Mouse (Mus musculus): ENCODE results near the gene Ralgapa2. TPM values are rescaled to one million over a fixed set of nuclear protein-coding genes. Genes with fewer than 3 reads are reported as not detected.

The Ralgapa2 gene
- polyA plus RNA-seq (2016; fragmentation: Nextera tagmentation; extraction: Ambion mirVana) = 10.0 and 11.4 TPM in 2 replicates

DNA sequence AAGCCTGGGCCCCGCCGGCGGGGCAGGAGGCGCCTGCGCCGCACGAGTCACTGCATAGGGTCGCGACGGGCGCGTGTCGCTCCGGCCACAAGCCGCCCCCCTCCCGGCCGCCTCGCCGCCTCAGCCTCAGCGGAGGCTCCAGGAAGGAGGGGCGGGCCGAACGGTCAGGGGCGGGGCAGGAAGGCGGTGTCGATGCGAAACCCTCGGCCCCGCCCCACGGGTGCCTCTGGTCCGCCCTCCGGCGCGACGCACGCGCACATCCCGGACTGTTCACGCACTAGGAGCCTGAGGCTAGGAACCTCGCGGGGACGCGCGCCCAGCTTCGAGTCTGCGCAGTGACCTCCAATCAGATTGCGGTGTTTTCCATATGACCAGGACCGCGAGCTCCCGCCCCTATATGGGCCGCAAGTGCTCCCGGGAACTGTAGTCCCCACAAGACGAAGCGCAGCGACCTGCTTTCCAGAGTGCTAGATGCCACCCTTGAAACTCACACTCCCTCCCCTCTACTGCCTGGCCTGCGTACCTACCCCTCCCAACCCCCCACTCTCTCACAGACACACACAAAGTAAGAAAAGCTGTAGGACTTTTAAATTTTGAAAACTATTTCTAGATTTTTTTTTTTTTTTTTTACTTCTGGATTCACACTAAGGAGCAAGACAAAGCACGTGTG lies at the start of gene Ralgapa2:
Ralgapa2 (minus strand) TSS at position 434 of the 670 bp plus-strand sequence.
- H3K9ac ChIP-seq = peak within 1 kb of the TSS; percentile 76
- H3K36me3 ChIP-seq = no peaks in the 10 kb centered on the region
- WGBS = under 1% methylated on average over 57 of the region's 57 CpGs
- peak within 1 kb of the TSS; percentile 76 for H3K4me2 ChIP-seq (replicated peaks)
- H3K27ac ChIP-seq = no peak within 1 kb of the TSS; the same call in 1 of the 2 replicates
- peak; percentile 96 for ATAC-seq (ENCODE audit: low FRiP score, low read depth)
- no peaks in the 10 kb centered on the region for H3K27me3 ChIP-seq (replicated peaks)
- no peaks in the 10 kb centered on the region for H3K9me3 ChIP-seq
- H3K4me3 ChIP-seq = peak within 1 kb of the TSS; percentile 69
- H3K4me1 ChIP-seq = peaks cover 7% of the 10 kb centered on the region

DNA sequence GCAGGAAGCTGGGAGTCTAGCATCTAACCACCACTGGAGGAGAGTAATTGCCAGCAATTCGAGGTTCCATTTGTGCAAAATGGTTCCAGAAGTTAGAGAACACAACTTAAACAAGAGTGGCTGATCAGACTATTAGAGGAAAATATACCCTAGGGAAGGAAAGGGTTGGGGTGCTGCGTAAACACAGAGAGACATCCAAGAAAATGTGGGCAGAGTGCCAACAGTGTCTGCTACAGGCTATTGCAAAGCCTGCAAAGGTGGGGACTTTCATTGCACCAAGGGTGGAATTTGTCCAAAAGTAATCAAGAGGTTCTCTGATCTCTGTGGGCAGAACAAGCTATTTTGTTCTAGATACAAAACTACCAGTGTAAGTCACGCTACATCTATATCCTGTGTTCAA lies 49.4 kb upstream of the Ralgapa2 start:
- H3K4me2 ChIP-seq (replicated peaks) = no peak overlapping the region
- no peaks in the 10 kb centered on the region for H3K9me3 ChIP-seq
- H3K27me3 ChIP-seq (replicated peaks) = no peaks in the 10 kb centered on the region
- H3K9ac ChIP-seq = no peak overlapping the region
- H3K36me3 ChIP-seq = no peaks in the 10 kb centered on the region
- no peaks in the 10 kb centered on the region for H3K4me1 ChIP-seq
- no peak overlapping the region for H3K4me3 ChIP-seq
- 78% methylated on average over 3 of the region's 3 CpGs for WGBS
- no peak for ATAC-seq (ENCODE audit: low FRiP score, low read depth)
- no peak overlapping the region for H3K27ac ChIP-seq

DNA sequence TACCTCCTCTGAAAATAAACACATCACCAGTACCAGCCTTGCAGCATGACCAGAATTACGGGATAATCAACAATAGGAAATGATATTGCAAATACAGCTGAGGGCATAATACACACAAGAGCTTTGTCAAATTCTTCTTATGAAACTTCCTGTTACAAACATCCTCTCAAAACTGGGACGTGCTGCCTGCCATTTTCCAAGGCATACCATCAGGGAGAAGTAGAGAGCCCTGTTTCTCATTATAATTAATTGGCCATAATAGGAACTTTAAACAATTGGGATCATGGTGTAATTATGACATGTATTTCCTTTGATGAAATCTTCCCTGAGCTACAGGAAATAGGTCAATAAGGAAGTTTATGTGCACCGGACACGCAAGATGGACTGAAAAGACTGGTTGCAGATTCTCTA lies 48.5 kb upstream of the Ralgapa2 start:
- Histone ChIP-seq H3K36me3 (no peaks in the 10 kb centered on the region), H3K27ac (no peak overlapping the region), H3K9me3 (no peaks in the 10 kb centered on the region), H3K27me3 (replicated peaks) (no peaks in the 10 kb centered on the region), H3K4me3 (no peak overlapping the region), H3K4me2 (replicated peaks) (no peak overlapping the region), H3K9ac (no peak overlapping the region), H3K4me1 (no peaks in the 10 kb centered on the region)
- 85% methylated on average over 4 of the region's 4 CpGs for WGBS
- ATAC-seq (ENCODE audit: low FRiP score, low read depth) = no peak

DNA sequence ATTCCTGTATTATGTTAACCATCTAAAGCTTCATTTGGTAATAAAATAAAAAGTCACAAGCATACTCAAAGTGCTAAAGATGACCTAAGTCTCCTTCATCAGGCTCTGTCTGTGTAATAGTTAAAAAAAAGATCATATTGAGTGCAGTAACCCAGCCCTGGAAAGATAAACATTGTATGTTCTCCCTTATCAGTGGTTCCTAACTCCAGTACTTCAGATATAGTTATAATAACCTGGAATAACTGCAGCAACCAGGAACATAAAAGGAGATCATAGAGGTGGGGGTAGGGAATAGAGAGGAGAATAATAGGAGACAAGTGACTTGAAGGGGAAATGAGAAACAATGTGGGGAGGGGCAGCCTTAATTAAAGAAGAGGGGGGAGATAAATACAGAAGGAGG lies 44.0 kb upstream of the Ralgapa2 start:
- Histone ChIP-seq H3K27me3 (replicated peaks) (no peaks in the 10 kb centered on the region), H3K4me3 (no peak overlapping the region), H3K27ac (no peak overlapping the region), H3K4me2 (replicated peaks) (no peak overlapping the region), H3K4me1 (no peaks in the 10 kb centered on the region), H3K36me3 (no peaks in the 10 kb centered on the region), H3K9me3 (no peaks in the 10 kb centered on the region), H3K9ac (no peak overlapping the region)
- no peak for ATAC-seq (ENCODE audit: low FRiP score, low read depth)

DNA sequence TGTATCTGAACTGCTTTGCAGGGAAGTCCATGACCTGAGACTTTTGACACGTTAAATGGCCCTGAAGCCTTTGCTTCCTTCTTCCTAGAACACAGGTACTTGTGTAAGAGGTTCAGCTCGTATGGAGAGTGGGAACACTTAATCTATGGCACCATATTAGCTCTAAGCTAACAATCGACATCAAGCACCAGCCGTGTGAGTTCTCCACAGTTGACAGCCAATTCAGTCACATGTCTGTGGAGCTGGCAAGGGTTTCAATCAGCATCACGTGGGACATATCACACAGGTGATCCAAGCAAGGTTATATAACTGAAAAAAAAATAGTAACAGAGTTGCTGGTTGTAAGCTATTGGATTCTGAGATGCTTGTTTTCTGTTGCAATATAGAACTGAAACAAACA lies 43.2 kb upstream of the Ralgapa2 start:
- H3K9me3 ChIP-seq = no peaks in the 10 kb centered on the region
- no peaks in the 10 kb centered on the region for H3K36me3 ChIP-seq
- no peak for ATAC-seq (ENCODE audit: low FRiP score, low read depth)
- H3K4me2 ChIP-seq (replicated peaks) = no peak overlapping the region
- H3K27me3 ChIP-seq (replicated peaks) = no peaks in the 10 kb centered on the region
- 81% methylated on average over 5 of the region's 5 CpGs for WGBS
- no peak overlapping the region for H3K9ac ChIP-seq
- no peaks in the 10 kb centered on the region for H3K4me1 ChIP-seq
- no peak overlapping the region for H3K4me3 ChIP-seq
- H3K27ac ChIP-seq = no peak overlapping the region

DNA sequence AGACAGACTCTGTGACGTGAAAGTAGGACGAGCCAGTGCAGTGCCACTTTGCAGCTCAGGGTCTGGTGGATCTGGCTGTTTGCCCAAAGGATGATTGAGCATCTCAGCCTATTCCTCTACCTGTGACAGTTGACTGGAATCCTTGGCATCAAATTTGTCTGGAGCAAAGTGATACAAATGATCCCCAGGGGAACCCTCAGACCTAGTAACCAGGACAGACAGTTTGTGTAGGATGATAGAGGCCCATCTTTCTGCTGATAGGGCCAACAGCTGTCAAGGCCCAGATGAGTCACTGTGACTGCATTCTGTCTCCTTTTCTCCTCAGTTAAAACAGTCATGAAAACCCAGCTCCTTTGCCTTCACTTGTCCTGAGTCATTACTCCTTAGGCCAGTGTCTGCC lies 41.6 kb upstream of the Ralgapa2 start:
- H3K27me3 ChIP-seq (replicated peaks) = no peaks in the 10 kb centered on the region
- no peak overlapping the region for H3K27ac ChIP-seq
- H3K4me2 ChIP-seq (replicated peaks) = no peak overlapping the region
- H3K9ac ChIP-seq = no peak overlapping the region
- H3K36me3 ChIP-seq = no peaks in the 10 kb centered on the region
- no peak for ATAC-seq (ENCODE audit: low FRiP score, low read depth)
- no peak overlapping the region for H3K4me3 ChIP-seq
- 41% methylated on average over 2 of the region's 2 CpGs for WGBS
- H3K9me3 ChIP-seq = no peaks in the 10 kb centered on the region
- H3K4me1 ChIP-seq = peaks cover 9% of the 10 kb centered on the region

DNA sequence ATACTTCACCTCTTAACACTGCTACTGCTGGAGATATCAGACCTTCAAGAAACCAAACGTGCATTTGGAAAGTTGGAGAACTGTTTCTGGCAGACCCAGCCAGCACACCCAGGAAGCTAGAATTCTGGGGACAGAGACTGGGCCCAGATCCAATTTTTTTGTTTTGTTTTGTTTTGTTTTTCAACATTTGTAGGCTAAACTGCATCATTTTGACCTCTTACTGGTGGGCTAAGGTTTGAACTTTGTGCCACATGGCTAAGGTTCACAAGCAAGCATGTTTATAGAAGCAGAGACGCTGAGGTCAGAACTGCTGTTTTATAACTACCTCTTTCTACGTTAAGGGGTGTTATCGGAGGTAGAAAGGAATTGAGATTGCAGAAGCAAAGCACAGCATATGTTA lies 39.7 kb upstream of the Ralgapa2 start:
- Histone ChIP-seq H3K9me3 (no peaks in the 10 kb centered on the region), H3K9ac (no peak overlapping the region), H3K4me1 (peaks cover 11% of the 10 kb centered on the region), H3K27me3 (replicated peaks) (no peaks in the 10 kb centered on the region), H3K27ac (no peak overlapping the region), H3K4me3 (no peak overlapping the region), H3K4me2 (replicated peaks) (no peak overlapping the region), H3K36me3 (no peaks in the 10 kb centered on the region)
- no peak for ATAC-seq (ENCODE audit: low FRiP score, low read depth)
- 86% methylated on average over 4 of the region's 4 CpGs for WGBS

DNA sequence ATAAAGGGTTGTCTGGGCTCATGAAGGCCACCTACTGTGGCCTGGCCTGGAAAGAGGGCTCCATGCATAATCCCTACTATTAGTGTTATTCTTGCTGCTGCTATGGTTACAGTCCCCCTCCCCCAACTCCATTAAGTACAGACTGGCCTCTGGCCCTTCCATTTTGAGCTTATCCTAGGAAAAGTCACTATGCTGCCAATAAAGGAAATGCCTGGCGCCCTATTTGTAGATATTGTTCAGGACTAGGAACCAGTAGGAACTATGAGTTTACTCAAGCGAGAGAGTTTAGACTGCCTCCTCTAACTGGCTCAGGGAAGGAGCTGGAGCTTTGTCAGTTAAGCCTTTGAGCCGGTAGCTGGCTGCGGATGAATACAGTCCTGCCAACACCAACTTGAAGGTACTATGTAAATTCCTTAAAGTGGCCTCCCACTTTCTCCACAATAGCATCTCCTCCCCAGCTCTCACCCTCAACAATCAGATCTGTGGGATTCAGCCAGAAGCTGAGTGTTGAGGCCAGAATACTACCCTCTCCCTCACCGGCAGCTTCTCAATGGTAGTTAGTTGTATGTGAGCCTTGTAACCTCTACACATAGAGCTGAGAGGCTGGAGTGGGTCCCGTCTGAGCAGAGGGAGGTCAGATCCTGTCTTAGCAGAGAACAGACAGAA lies 37.1 kb upstream of the Ralgapa2 start:
- Histone ChIP-seq H3K27ac (no peak overlapping the region), H3K4me1 (peaks cover 11% of the 10 kb centered on the region), H3K36me3 (no peaks in the 10 kb centered on the region), H3K9ac (no peak overlapping the region), H3K4me3 (no peak overlapping the region), H3K4me2 (replicated peaks) (peak overlapping the region; percentile 9; the same call in 1 of the 2 replicates), H3K27me3 (replicated peaks) (no peaks in the 10 kb centered on the region), H3K9me3 (no peaks in the 10 kb centered on the region)
- peak; percentile 86 for ATAC-seq (ENCODE audit: low FRiP score, low read depth)
- 11% methylated on average over 6 of the region's 6 CpGs for WGBS

DNA sequence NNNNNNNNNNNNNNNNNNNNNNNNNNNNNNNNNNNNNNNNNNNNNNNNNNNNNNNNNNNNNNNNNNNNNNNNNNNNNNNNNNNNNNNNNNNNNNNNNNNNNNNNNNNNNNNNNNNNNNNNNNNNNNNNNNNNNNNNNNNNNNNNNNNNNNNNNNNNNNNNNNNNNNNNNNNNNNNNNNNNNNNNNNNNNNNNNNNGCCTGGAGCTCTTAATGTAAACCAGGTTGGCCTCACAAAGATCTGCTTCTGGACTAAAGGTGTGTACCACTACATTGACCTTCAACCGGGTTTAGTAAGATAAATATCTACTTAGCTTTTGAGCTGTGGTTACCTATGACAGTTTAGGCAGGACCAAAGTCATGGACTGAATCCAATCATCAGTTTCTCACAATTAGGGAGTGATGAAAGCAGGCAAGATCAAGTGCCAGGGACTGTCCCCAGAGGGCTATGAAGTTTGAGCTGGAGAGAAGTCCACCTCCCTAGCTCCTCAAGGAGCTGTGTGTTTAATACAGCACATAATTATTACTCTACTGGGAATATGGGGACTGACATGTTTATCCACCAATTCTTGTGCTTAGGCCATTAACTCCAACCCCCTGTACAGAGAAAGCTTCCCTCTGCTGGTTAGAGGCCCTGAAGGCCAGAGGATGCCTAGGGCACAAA lies 32.1 kb upstream of the Ralgapa2 start:
- Histone ChIP-seq H3K9ac (no peak overlapping the region), H3K27me3 (replicated peaks) (no peaks in the 10 kb centered on the region), H3K4me2 (replicated peaks) (no peak overlapping the region), H3K4me3 (no peak overlapping the region), H3K36me3 (no peaks in the 10 kb centered on the region), H3K9me3 (no peaks in the 10 kb centered on the region), H3K4me1 (peaks cover 8% of the 10 kb centered on the region), H3K27ac (no peak overlapping the region)
- no peak for ATAC-seq (ENCODE audit: low FRiP score, low read depth)
- 85% methylated on average over 1 of the region's 1 CpGs for WGBS

DNA sequence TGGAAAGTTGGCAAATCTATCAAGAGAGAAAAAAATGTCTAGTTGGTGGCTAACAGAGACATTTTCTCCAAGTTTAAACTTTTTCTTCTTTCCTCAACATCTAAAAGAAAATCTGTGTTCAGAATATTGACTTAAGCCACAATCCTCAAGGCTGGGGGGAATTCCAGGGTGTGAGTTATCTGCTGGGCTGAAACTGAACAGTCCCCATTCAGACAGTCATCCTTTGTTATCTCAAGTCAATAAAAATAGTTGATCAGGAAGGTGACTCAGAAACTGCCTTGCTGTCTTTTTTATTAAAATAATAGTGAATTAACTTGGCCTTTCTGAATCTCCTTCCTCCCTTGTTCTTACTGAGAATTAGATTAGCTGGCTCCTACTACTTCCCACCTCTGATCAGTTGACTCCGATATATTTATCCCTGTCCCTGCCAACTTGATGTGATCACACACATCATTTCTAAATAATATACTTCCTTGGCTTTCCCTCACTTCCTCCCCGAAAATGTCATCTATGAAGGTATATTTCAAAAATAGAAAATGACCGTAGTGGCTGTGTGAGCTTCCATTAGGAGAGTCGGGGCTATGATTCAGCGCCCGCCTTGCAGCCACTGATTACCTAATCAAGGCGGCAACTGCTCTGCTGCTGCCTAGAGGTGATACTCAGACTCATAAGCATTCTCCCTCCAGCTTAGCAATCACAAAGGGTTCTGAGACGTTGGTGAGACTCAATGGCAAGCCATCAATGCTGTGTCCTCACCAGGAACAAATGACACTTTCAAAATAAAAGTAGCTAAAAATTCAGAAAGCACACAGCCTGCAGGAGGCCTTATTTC lies 21.2 kb upstream of the Ralgapa2 start:
- Histone ChIP-seq H3K27ac (no peak overlapping the region), H3K36me3 (no peaks in the 10 kb centered on the region), H3K4me1 (no peaks in the 10 kb centered on the region), H3K4me2 (replicated peaks) (no peak overlapping the region), H3K4me3 (no peak overlapping the region), H3K9ac (no peak overlapping the region), H3K9me3 (no peaks in the 10 kb centered on the region), H3K27me3 (replicated peaks) (no peaks in the 10 kb centered on the region)
- ATAC-seq (ENCODE audit: low FRiP score, low read depth) = no peak
- 78% methylated on average over 8 of the region's 8 CpGs for WGBS

DNA sequence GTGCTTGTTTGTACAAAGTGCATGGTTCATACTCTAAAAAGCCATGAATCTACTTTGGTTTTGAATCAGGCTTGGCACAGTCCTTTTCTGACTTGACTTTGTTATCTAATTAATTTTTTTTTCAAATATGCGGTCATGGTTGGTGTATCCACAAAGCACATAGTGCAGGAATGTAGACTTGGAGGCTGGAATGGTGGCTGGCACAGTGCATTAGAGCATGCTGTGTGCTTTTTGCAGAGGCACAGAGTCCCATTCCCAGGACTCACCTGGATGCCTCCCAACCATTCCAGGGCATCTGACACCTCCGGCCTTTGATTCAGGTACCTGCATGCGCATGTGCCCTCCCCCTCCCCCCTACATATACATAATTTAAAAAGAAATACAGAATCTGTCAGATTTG lies 20.3 kb upstream of the Ralgapa2 start:
- H3K9me3 ChIP-seq = no peaks in the 10 kb centered on the region
- no peaks in the 10 kb centered on the region for H3K27me3 ChIP-seq (replicated peaks)
- 96% methylated on average over 3 of the region's 3 CpGs for WGBS
- no peaks in the 10 kb centered on the region for H3K4me1 ChIP-seq
- H3K27ac ChIP-seq = no peak overlapping the region
- no peak for ATAC-seq (ENCODE audit: low FRiP score, low read depth)
- H3K4me3 ChIP-seq = no peak overlapping the region
- no peak overlapping the region for H3K9ac ChIP-seq
- H3K36me3 ChIP-seq = no peaks in the 10 kb centered on the region
- H3K4me2 ChIP-seq (replicated peaks) = no peak overlapping the region

DNA sequence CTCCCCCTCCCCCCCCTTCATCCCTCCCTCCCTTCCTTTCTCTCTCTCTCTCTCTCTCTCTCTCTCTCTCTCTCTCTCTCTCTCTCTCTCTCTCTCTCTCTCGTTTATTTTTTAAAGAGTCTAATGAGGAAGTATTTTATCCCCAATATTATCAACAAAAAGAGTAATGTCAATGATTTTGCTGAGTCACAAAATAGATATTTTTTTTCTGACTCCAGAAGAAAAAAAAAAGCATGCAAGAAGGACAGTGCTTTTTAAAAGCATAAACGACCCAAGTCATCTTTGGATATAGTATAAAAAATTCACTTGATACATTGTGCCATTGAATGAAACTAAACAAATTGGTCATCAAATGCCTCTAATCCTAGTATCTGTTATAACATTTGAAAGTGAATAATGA lies 13.3 kb upstream of the Ralgapa2 start:
- Histone ChIP-seq H3K4me2 (replicated peaks) (no peak overlapping the region), H3K36me3 (no peaks in the 10 kb centered on the region), H3K27me3 (replicated peaks) (no peaks in the 10 kb centered on the region), H3K9me3 (no peaks in the 10 kb centered on the region), H3K4me3 (no peak overlapping the region), H3K4me1 (no peaks in the 10 kb centered on the region), H3K9ac (no peak overlapping the region), H3K27ac (no peak overlapping the region)
- ATAC-seq (ENCODE audit: low FRiP score, low read depth) = no peak
- 56% methylated on average over 2 of the region's 2 CpGs for WGBS

Measured in neural tube, embryonic 12.5 days (tissue).